Mouse (Mus musculus) embryonic facial prominence, embryonic 12.5 days (tissue): ENCODE measurements around the gene Dhodh. TPM values are rescaled to one million over a fixed set of nuclear protein-coding genes. Genes with fewer than 3 reads are reported as not detected.
A peak's percentile ranks its signal among the peaks of the same experiment; 100 is the strongest.

ENCODE experiments used
- ATAC-seq: fragments of 200-750 bp; cut with Nextera tagmentation; 2 replicates; pipeline ENCODE4 v1.8.0; 2017; ENCODE audit not compliant: insufficient number of reproducible peaks, insufficient read depth, low FRiP score, low TSS enrichment
- H3K27ac ChIP-seq: fragments of 300-500 bp; sonication (generic); 2 replicates; pipeline ENCODE4 v1.5.1; 2016; ENCODE audit warnings: mild to moderate bottlenecking
- H3K27me3 ChIP-seq: fragments of 300-500 bp; sonication (generic); 2 replicates; pipeline ENCODE4 v1.6.1; 2016; ENCODE audit warnings: mild to moderate bottlenecking, moderate library complexity
- H3K36me3 ChIP-seq: fragments of 300-500 bp; sonication (generic); 2 replicates; pipeline ENCODE4 v1.6.1; 2016; ENCODE audit warnings: mild to moderate bottlenecking
- H3K4me1 ChIP-seq: fragments of 300-500 bp; sonication (generic); 2 replicates; pipeline ENCODE4 v1.6.1; 2016
- H3K4me2 ChIP-seq: fragments of 300-500 bp; sonication (generic); replicated peaks from 2 replicates; pipeline ENCODE4 v1.6.1; 2016; ENCODE audit warnings: mild to moderate bottlenecking, moderate library complexity
- H3K4me3 ChIP-seq: fragments of 300-500 bp; sonication (generic); 2 replicates; pipeline ENCODE4 v1.5.1; 2016; ENCODE audit warnings: mild to moderate bottlenecking
- H3K9ac ChIP-seq: fragments of 300-500 bp; sonication (generic); 2 replicates; pipeline ENCODE4 v1.6.1; 2016; ENCODE audit warnings: mild to moderate bottlenecking, moderate library complexity
- H3K9me3 ChIP-seq: fragments of 300-500 bp; sonication (generic); 2 replicates; pipeline ENCODE4 v1.6.1; 2016; ENCODE audit warnings: mild to moderate bottlenecking, moderate library complexity
- WGBS: fragments of 180-500 bp; shearing (Covaris S2); methylation state at CpG from one replicate; pipeline ENCODE4 v1.1.7; 2016; 5-methylcytosine and 5-hydroxymethylcytosine counted together
- polyA plus RNA-seq: library from polyadenylated mRNA; unstranded; fragments of >200 nt; fragmentation: Nextera tagmentation; extraction: Ambion mirVana; gene quantifications from 2 replicates; pipeline ENCODE4 v1.2.1, GENCODE M21; 2016

The Dhodh gene
- polyA plus RNA-seq, 1 experiment from 2014 or later: 50.4 TPM

DNA sequence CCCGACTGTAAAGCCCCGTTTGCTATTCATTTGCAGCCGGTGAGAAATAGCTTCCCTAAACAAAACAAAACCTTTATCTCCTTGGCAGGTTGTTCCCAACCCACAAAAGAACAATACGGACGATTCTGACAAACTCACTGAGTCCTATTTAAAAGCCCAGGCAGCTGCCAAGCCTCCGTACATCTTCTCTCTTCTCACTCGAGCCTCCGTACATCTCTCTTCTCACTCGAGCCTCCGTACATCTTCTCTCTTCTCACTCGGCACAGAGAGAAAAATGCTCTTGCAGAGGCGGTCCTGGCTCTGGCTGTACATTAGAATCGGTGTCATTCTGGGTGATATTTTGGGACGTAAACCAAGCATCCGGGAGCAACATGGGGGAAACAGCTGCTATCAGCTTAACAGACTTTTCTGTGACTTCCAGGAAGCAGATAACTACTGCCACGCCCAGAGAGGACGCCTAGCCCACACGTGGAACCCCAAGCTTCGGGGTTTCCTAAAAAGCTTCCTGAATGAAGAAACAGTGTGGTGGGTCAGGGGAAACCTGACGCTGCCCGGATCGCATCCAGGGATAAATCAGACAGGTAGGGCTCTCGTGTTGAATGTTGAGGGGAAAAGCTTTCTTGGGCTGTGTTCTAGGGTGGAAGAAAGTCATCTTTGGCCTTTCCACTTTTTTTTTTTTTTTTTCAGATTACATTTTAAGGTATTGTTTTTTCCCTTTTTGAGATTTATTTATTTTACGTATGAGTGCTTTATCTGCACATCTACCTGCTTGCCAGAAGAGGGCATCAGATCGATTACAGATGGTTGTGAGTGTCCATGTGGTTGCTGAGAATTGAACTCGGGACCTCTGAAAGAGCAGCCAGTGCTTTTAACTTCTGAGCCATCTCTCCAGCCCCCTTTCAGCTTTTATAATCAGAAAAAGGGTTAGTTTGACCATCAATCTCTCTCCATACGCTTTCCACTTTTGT, 6.1 kb upstream of the Dhodh start, which contains the start of gene Pkd1l3:
Gene Pkd1l3 (plus strand): TSS at position 275 of the 968 bp plus-strand sequence.
- WGBS: 62% methylated on average over 27 of the region's 27 CpGs
- no peak within 1 kb of the TSS for H3K4me2 ChIP-seq

GRCm38 (mm10) chr8:109609153-109609502, 655 bp upstream of the Dhodh start:
- Histone ChIP-seq H3K4me3 (peak overlapping the region; percentile 61), H3K27me3 (no peaks in the 10 kb centered on the region), H3K4me2 (peak overlapping the region; percentile 65), H3K9ac (peak overlapping the region; percentile 62; the same call in 1 of the 2 replicates), H3K4me1 (peaks cover 10% of the 10 kb centered on the region), H3K27ac (peak overlapping the region; percentile 95), H3K9me3 (no peaks in the 10 kb centered on the region), H3K36me3 (peaks cover 5% of the 10 kb centered on the region)
- no peak for ATAC-seq
- 21% methylated on average over 5 of the region's 5 CpGs for WGBS

More for the DNA sequence above, 6.1 kb upstream of the Dhodh start, which contains the start of gene Pkd1l3:
- Histone ChIP-seq H3K36me3 (no peaks in the 10 kb centered on the region), H3K9ac (no peak within 1 kb of the TSS), H3K27me3 (no peaks in the 10 kb centered on the region), H3K4me3 (no peak within 1 kb of the TSS), H3K4me1 (no peaks in the 10 kb centered on the region), H3K27ac (no peak within 1 kb of the TSS), H3K9me3 (peaks cover 2% of the 10 kb centered on the region; the same call in 1 of the 2 replicates)
- no peak for ATAC-seq

GRCm38 (mm10) chr8:109607650-109608049, 823 bp downstream of the Dhodh start:
- Histone ChIP-seq H3K4me1 (peaks cover 10% of the 10 kb centered on the region), H3K4me2 (peak overlapping the region; percentile 65), H3K9me3 (no peaks in the 10 kb centered on the region), H3K27ac (0 out of 2 replicates have a peak overlapping the region, but pooled peaks have one; percentile 95), H3K9ac (peak overlapping the region; percentile 62), H3K36me3 (peaks cover 20% of the 10 kb centered on the region), H3K4me3 (peak overlapping the region; percentile 61), H3K27me3 (no peaks in the 10 kb centered on the region)
- WGBS: 14% methylated on average over 12 of the region's 12 CpGs
- no peak for ATAC-seq

- Histone ChIP-seq H3K9me3 (no peaks in the 10 kb centered on the region), H3K4me3 (no peak overlapping the region), H3K27ac (no peak overlapping the region), H3K36me3 (peaks cover 28% of the 10 kb centered on the region), H3K27me3 (no peaks in the 10 kb centered on the region), H3K4me2 (no peak overlapping the region), H3K4me1 (peaks cover 10% of the 10 kb centered on the region), H3K9ac (no peak overlapping the region)
- no peak for ATAC-seq
- 77% methylated on average over 2 of the region's 2 CpGs for WGBS
These were observed 1.7 kb downstream of the Dhodh start for GRCm38 (mm10) chr8:109606725-109607124.

DNA sequence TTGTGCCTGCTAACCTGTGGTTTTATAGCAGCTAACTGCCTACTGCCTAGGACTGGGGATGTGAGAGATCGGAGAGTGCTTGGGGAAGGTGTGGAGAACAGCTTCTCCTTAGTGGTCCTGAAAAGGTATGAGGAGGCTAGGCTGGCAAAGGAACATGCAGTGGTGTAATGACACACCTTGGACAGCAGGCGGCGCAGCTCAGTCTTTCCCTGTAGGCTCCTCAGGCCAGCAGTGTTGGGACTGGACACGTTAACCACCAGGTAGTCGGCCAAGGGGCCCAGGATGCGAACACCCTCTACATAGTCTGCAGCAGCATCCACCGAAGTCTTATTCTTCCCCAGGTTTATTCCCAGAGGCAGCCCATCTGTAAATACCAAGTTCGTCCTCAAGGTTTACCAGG, 12.6 kb downstream of the Dhodh start:
- H3K36me3 ChIP-seq: peaks cover 42% of the 10 kb centered on the region
- no peak overlapping the region for H3K9ac ChIP-seq
- no peak for ATAC-seq
- no peak overlapping the region for H3K27ac ChIP-seq
- no peak overlapping the region for H3K4me2 ChIP-seq
- 50% methylated on average over 8 of the region's 8 CpGs for WGBS
- H3K4me1 ChIP-seq: no peaks in the 10 kb centered on the region
- H3K9me3 ChIP-seq: no peaks in the 10 kb centered on the region
- H3K27me3 ChIP-seq: no peaks in the 10 kb centered on the region
- no peak overlapping the region for H3K4me3 ChIP-seq

DNA sequence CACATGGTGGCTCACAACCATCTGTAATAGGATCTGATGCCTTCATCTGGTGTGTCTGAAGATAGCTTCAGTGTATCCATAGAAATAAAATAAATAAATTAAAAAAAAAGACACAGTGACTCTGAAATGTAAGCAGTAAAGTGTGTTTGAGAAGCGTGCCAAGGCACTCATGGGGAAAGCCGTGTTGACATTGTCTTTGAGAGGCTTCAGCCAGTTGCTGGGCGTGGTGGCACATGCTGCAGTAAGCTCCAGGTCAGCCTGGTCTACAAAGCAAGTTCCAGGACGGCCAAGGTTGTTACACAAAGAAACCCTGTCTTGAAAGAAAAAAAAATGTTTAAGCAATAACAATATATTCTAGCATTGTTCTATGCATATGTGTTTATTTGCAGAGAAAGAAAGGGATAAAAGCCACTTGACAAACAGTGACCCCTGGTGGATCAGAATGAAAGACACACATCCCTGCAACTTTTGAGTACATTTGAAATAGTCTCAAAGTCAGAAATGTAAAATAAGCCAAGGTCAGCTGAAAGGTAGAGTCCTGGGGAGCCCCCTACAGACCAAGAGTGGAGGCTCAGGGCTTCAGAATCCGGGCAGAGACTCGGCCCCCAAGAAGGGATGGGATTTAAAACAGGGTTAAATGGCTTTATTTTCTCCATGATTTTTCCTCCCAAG, 15.2 kb downstream of the Dhodh start:
- no peaks in the 10 kb centered on the region for H3K27me3 ChIP-seq
- WGBS: 79% methylated on average over 6 of the region's 6 CpGs
- H3K36me3 ChIP-seq: peaks cover 36% of the 10 kb centered on the region
- no peak overlapping the region for H3K27ac ChIP-seq
- no peak overlapping the region for H3K9ac ChIP-seq
- ATAC-seq: no peak
- H3K9me3 ChIP-seq: no peaks in the 10 kb centered on the region
- no peak overlapping the region for H3K4me3 ChIP-seq
- H3K4me1 ChIP-seq: no peaks in the 10 kb centered on the region
- no peak overlapping the region for H3K4me2 ChIP-seq

- H3K9ac ChIP-seq: no peak overlapping the region
- no peaks in the 10 kb centered on the region for H3K9me3 ChIP-seq
- H3K36me3 ChIP-seq: peaks cover 36% of the 10 kb centered on the region
- ATAC-seq: no peak
- no peak overlapping the region for H3K4me3 ChIP-seq
- H3K4me1 ChIP-seq: no peaks in the 10 kb centered on the region
- H3K27ac ChIP-seq: no peak overlapping the region
- 93% methylated on average over 5 of the region's 5 CpGs for WGBS
- H3K4me2 ChIP-seq: no peak overlapping the region
- H3K27me3 ChIP-seq: no peaks in the 10 kb centered on the region
These were observed 16.3 kb downstream of the Dhodh start for GRCm38 (mm10) chr8:109592164-109592563.

DNA sequence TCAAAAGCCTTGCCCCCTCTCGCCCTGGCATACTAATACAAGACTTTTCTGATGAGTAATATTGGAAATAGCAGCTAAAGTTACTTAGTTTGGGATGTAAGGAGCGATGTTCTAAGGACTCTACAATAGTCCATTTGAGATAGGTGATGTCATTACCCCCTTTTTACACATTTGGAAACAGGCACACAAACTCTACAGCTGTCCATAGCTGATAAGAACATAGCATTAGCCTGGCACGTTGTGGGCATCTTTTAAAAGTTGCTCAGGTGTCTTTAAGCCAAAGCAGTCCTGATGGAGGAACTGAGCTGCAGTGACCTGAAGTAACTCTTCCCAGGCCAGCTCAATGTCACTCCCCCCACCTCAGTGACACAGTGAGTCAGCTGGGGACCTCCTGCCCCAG, 17.1 kb downstream of the Dhodh start:
- Histone ChIP-seq H3K9me3 (no peaks in the 10 kb centered on the region), H3K9ac (no peak overlapping the region), H3K27ac (no peak overlapping the region), H3K27me3 (no peaks in the 10 kb centered on the region), H3K36me3 (peaks cover 36% of the 10 kb centered on the region), H3K4me2 (no peak overlapping the region), H3K4me1 (no peaks in the 10 kb centered on the region), H3K4me3 (no peak overlapping the region)
- ATAC-seq: no peak
- WGBS: 87% methylated on average over 3 of the region's 3 CpGs

DNA sequence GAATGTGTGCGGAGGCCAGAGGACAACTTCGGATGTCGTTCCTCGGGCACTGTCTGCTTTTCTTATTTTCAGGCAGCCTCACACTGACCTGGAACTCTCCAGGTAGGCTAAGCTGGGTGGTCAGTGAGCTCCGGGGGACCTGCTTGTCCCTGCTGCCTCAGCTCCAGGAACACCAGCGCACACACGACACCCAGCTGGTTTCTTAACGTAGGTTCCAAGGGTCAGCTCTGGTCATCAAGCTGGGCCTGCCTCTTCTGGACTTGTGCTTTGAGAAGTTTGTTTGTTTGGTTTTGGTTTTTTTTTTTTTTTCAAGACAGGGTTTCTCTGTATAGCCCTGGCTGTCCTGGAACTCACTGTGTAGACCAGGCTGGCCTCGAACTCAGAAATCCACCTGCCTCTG, 17.6 kb downstream of the Dhodh start:
- Histone ChIP-seq H3K27me3 (no peaks in the 10 kb centered on the region), H3K27ac (no peak overlapping the region), H3K4me3 (no peak overlapping the region), H3K36me3 (peaks cover 35% of the 10 kb centered on the region), H3K9ac (no peak overlapping the region), H3K9me3 (no peaks in the 10 kb centered on the region), H3K4me2 (no peak overlapping the region), H3K4me1 (no peaks in the 10 kb centered on the region)
- ATAC-seq: no peak
- 84% methylated on average over 9 of the region's 9 CpGs for WGBS

- H3K36me3 ChIP-seq: peaks cover 6% of the 10 kb centered on the region; the same call in 1 of the 2 replicates
- no peaks in the 10 kb centered on the region for H3K4me1 ChIP-seq
- no peaks in the 10 kb centered on the region for H3K27me3 ChIP-seq
- ATAC-seq: no peak
- no peak overlapping the region for H3K4me3 ChIP-seq
- no peaks in the 10 kb centered on the region for H3K9me3 ChIP-seq
- no peak overlapping the region for H3K4me2 ChIP-seq
- no peak overlapping the region for H3K27ac ChIP-seq
- WGBS: 67% methylated on average over 7 of the region's 7 CpGs
- no peak overlapping the region for H3K9ac ChIP-seq
These were observed 21.4 kb downstream of the Dhodh start for GRCm38 (mm10) chr8:109586972-109587504.

- ATAC-seq: no peak
These were observed 22.8 kb downstream of the Dhodh start for GRCm38 (mm10) chr8:109585652-109586051.

More at GRCm38 (mm10) chr8:109585652-109586051, 22.8 kb downstream of the Dhodh start:
- no peak overlapping the region for H3K9ac ChIP-seq
- no peaks in the 10 kb centered on the region for H3K27me3 ChIP-seq
- H3K4me2 ChIP-seq: no peak overlapping the region
- no peaks in the 10 kb centered on the region for H3K9me3 ChIP-seq
- no peak overlapping the region for H3K27ac ChIP-seq
- no peak overlapping the region for H3K4me3 ChIP-seq
- no peaks in the 10 kb centered on the region for H3K36me3 ChIP-seq
- H3K4me1 ChIP-seq: no peaks in the 10 kb centered on the region
